Mouse (Mus musculus): ENCODE results near the gene Itgb1bp1.

The Itgb1bp1 gene

GRCm38 (mm10) chr12:21201485-21202269 is 84.4 kb downstream of the Itgb1bp1 start:
- no peak for DNase-seq (ENCODE audit: low spot score in 2 of 2)

- no peak for DNase-seq (ENCODE audit: low spot score in 2 of 2)
Measured at GRCm38 (mm10) chr12:21200613-21201012, 85.5 kb downstream of the Itgb1bp1 start.

- no peak for DNase-seq (ENCODE audit: low spot score in 2 of 2)
Measured at GRCm38 (mm10) chr12:21196420-21196819, 89.7 kb downstream of the Itgb1bp1 start.

- DNase-seq (ENCODE audit: low spot score in 2 of 2), result no peak
Measured at GRCm38 (mm10) chr12:21195497-21195896, 90.6 kb downstream of the Itgb1bp1 start.

GRCm38 (mm10) chr12:21191546-21191945 is 94.5 kb downstream of the Itgb1bp1 start:
- DNase-seq (ENCODE audit: low spot score in 2 of 2), result no peak
